Mouse (Mus musculus) T-helper 1 cell (primary cell): ENCODE measurements around the gene Cyp11a1.

ENCODE experiments used
- in situ Hi-C: fragments of 300-600 bp; cut with MboI, MseI; formaldehyde crosslinking; loops from one replicate; pipeline ENCODE4 v1.15.1; 2025; ENCODE audit warnings: high pct_unique_total_duplicates

Cyp11a1 gene

DNA sequence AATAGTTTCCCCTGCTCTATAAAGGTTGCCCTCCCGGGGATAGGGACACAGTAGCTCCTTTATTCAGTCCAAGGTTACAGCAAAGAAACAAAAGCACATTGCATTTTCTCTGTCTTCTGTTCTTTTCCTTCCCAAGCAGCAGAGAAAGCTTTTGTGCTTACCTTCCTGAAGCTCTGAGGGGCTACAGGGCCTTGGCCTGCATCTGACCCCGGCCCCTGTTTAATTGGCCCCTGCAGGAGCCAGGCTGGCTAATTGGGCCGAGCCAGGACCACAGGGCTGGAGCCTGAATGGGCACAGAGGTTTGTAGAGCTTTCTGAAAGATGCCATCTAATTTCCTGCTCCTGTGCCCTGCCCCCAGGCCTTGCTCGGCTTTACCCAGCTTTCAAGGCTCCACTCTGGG lies 34.8 kb downstream of the Cyp11a1 start:
- in situ Hi-C loops: no loop called here

- in situ Hi-C loops: no loop called here
Measured at GRCm38 (mm10) chr9:58042391-58042790, 36.2 kb downstream of the Cyp11a1 start.

DNA sequence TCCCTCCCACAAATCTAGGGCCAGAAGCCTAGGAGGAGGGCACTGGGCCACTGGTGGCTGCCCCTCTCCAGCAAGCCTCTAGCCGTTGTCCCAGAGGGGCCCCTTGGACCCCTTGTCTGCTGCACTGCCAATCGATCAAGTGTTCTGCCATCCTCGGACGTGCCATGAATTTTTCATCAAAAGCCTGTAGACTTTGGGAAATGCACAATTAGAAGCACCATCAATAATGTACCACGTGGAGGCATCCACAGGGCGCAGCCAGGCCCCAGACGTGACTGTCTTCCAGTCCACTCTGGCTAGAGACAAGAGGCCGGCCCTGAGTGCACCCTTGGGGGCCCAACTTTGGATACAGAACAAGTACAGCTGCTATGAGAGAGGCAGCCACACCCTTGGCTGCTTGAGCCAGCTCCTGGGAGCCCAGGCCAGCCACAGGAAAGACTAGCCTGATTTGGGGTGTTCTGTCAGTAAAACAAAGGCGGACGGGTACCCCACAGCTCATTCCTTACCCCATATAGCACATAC lies 37.3 kb downstream of the Cyp11a1 start:
- in situ Hi-C loops: no loop called here

GRCm38 (mm10) chr9:58044828-58045227 lies 38.6 kb downstream of the Cyp11a1 start:
- in situ Hi-C loops: no loop called here

DNA sequence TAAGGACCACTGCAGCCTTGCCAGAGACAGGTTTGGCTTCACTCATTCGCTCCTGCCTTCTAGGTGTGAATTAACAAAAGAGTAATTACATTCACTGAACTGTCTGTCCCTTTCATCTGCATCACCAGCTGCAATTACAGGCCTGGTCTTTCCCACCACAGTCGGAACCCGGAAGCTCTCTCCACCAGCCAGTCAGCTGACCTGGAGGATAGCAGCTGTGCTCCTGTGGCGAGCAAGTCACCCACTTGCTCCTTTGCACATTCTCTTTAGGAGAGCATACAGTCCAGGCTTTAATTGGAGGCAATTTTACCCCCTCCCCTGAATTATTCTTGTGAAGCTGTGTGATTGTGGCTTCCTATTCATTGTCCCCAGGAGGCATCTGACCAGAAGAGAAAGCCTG lies 39.4 kb downstream of the Cyp11a1 start:
- in situ Hi-C loops: no loop called here

- in situ Hi-C loops: no loop called here
Measured at GRCm38 (mm10) chr9:58047061-58047460, 40.9 kb downstream of the Cyp11a1 start.

- in situ Hi-C loops: no loop called here
Measured at GRCm38 (mm10) chr9:58048621-58049020, 42.4 kb downstream of the Cyp11a1 start.

- in situ Hi-C loops: no loop called here
Measured at GRCm38 (mm10) chr9:58049186-58049585, 43.0 kb downstream of the Cyp11a1 start.

DNA sequence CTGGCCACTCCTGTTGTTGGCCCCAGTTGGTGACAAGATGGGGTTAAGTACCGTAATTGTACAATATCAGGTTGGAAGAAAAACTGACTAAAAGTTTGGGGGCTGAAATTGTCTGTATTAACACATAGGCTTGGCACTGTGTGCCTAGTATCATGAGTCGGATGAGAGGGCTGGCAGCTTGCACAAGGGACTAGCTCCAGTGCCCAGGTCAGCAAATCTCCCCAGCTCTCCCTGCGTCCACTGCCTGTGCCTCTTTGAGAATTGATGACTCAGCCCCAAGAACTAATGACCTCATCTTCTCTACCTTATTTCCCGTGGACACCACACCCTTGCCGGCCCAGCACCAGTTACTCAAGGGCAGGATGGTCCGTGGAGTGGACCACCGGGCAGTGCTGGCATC lies 43.6 kb downstream of the Cyp11a1 start:
- in situ Hi-C loops: no loop called here

- in situ Hi-C loops: no loop called here
Measured at GRCm38 (mm10) chr9:58051937-58052336, 45.7 kb downstream of the Cyp11a1 start.

DNA sequence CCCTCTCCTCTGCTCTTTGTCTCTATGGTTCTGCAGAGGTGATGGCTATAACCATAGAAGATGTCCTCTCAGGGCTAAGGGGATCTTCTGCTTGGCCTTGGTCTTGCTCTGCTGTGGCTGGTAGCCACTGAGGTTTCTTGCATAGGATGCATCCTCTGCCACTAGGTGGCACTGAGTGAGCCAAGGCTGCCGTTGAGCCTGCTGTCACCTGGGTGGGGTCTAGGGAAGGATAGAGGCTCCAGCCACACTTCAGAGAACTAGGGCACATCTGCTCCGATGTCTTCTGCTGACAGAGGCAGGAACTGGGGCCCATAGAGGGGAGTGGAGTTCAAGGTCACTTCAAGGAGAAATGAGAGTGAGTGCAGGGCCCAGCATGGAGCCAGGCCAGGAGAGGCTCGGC lies 46.9 kb downstream of the Cyp11a1 start:
- in situ Hi-C loops: no loop called here

- in situ Hi-C loops: no loop called here
Measured at GRCm38 (mm10) chr9:58053544-58053943, 47.3 kb downstream of the Cyp11a1 start.

GRCm38 (mm10) chr9:58054032-58054431 lies 47.8 kb downstream of the Cyp11a1 start:
- in situ Hi-C loops: no loop called here

DNA sequence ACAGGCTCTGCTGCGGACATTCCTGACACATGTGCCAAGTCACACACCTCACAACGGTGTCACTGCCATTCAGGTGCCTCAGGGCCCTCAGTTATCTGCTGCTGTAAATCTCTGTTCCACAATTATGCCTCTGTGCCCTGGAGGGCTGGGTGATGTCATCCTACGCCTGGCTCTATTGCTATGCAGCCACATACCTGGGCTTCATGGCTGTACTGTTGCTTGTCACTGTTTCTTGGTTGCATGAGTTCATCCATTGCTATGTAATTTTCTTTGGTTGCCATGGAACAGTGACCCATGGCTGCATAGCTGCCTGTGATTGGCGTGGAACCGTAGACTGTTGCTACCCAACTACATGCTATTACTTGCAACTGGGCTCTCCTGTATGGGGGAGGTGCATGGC lies 49.5 kb downstream of the Cyp11a1 start:
- in situ Hi-C loops: no loop called here

GRCm38 (mm10) chr9:58059920-58060319 lies 53.7 kb downstream of the Cyp11a1 start:
- in situ Hi-C loops: no loop called here

GRCm38 (mm10) chr9:58060677-58061667 lies 54.8 kb downstream of the Cyp11a1 start:
- in situ Hi-C loops: no loop called here

- in situ Hi-C loops: no loop called here
Measured at GRCm38 (mm10) chr9:58063531-58063930, 57.3 kb downstream of the Cyp11a1 start, which contains the start of gene Stra6. TSS of gene Stra6 (plus strand) at chr9:58063788.

DNA sequence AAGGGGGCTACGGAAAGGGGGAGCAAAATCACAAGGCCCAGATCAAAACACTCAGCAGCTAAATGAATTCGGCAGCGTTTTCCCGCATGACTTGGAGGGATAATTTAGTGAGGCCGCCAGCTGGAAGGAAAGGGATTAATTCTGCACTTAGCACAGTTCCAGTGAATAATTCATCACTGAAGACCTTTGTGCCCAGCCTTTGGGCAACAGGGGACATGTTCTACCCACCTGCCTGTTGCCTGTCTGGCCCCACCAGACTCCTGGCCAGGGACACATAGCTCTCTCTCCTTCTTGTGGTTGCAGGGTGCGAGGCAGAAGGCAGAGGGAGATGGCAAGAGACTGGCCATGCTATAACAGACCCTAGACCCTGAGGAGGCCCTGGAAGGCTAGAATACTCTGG lies 59.3 kb downstream of the Cyp11a1 start:
- in situ Hi-C loops: no loop called here

DNA sequence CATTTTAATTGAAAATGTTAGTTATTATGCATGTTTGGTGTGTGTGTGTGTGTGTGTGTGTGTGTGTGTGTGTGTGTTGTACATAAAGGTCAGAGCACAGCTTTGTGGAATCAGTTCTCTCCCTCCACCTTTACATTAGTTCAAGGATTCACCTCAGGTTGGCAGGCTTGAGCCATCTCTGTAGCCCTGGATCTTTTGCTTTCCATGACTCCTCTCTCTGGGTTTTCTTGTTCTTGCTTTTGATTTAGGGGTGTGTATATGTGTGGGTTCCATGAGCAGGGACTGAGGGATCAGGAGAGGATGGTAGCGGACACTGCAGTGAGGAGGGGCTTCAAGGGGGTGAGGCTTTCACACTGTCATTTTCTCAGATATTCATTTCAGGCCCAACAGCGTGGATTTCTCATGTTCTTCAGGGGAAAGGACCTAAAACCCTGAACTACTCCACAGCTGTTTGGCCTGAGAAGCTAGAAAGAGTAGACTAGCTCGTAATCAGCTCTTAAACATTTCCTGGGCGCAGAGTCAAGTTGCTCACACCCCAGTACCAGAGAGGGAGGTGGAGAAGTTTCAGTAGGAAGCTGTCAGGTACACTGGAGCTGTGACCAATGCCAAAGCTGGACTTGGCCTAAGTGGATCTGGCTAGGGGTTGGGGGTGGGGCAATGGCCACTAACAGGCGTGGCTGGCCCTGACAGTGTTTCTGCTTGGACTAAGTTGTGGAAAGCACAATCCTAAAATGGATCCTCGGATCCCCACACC lies 59.9 kb downstream of the Cyp11a1 start:
- in situ Hi-C loops: no loop called here

DNA sequence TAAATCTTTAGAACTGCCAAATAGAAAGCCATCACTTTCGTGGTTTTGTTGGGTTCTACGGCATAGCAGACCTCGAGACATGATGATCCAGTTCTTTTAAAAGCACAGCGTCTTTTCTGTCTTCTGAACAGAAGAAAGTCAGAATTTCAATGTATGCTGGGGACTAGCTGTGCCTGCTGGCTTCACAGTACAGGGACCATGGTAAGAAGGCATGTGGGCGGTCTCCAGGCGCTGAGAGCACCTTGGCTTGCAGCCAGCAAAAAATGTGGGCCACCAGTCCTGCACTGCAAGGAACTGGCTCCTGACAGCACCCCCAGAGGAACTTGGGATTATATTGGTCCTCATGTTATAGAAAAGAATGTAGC lies 60.5 kb downstream of the Cyp11a1 start:
- in situ Hi-C loops: no loop called here

DNA sequence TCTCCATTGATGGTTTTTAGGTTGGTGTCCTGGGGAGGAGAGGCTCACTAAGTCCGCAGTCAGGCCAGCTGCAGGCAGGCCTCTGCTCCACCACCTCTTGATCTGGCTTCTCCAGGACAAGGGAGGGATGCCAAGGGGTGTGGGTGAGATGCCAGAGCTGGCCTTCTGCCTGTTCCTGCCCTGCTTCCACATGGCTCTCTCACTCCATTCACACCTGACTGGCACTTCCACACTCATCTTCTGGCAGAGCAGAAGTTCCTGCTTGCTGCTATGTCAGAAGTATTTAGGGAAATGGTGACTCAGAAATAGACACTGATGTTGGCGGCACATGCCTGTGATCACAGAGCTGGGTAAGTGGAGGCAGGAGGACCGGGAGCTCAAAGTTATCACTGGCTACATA lies 61.3 kb downstream of the Cyp11a1 start:
- in situ Hi-C loops: no loop called here

DNA sequence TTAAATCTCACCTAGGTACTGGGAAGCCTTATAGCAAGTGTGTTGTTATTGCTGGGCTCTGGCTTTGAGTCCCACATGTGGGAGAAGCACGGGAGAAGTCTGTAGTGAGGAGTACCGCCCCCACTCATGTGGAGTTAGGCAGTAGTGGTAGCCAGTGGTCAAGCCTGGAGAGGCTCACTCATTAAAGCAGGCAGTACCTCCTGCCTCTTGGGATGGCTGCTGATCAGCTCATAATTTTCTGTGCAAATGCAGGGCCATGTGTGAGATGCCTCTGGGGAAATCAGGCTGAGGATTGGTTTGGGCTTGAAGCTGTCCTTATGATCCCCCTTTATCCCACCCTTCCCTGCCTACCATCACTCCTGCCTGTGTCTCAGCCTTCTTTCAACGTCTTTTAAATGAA lies 68.3 kb downstream of the Cyp11a1 start:
- in situ Hi-C loops: no loop called here
